Mouse (Mus musculus): Measurements from ENCODE around the gene Smad9.
A peak's percentile ranks its signal among the peaks of the same experiment; 100 is the strongest.

Smad9 gene

GRCm38 (mm10) chr3:54813418-54813988 is 58.1 kb downstream of the Smad9 start:
- no peak for DNase-seq

- no peak for DNase-seq
These were observed 59.2 kb downstream of the Smad9 start for GRCm38 (mm10) chr3:54814622-54815021.

- peak; percentile 52 for DNase-seq
These were observed 59.9 kb downstream of the Smad9 start for GRCm38 (mm10) chr3:54815292-54815691.

- DNase-seq, result no peak
These were observed 67.1 kb downstream of the Smad9 start for GRCm38 (mm10) chr3:54822526-54822925.

- DNase-seq, result no peak
These were observed 77.1 kb downstream of the Smad9 start for GRCm38 (mm10) chr3:54832491-54832890.

- DNase-seq, result no peak
These were observed 80.0 kb downstream of the Smad9 start for GRCm38 (mm10) chr3:54835421-54835820.
